Mouse (Mus musculus) frontal cortex, postnatal 36 days (tissue): ENCODE results near the gene Fam161a.

Experiments used
- DNase-seq, 2 experiments: peaks; one replicate each; pipeline ENCODE4 v3.0.0; 2022; ENCODE audit warnings: low spot score in 2 of 2

Fam161a gene

DNA sequence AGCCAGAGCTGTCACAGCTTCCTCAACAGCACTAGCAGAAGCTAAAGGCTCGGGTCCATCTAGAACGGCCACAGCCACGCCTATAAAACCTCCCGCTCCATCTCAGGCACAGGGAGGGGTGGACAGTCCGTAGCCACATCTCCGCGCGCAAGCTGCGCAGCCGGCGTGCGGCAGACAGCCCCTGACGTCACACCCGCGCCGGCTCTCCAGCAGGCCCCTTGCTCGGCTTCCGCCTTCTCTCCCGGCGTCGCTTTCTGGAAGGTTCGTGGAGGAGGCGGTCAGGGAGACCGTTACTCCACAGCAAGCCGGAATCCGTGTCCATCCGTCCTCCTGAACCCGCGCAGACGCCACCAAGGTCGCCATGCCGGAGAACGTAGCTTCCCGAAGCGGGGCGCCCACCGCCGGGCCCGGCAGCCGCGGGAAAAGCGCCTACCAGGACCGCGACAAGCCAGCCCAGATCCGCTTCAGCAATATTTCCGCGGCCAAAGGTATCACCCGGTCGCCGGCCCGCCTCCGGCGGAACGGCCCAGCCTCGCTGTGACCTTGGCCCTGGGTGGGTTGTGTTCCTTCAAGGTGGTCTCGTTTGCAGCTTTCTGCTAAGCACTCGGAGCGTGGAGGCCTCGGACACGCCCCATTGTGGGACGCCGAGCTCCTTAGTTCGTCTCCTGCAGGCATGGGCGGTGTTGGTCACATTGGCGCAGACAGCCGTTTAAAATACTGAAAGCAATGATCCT lies 16.8 kb upstream of the Fam161a start, which contains the start of gene Cct4:
TSS of gene Cct4 (plus strand) at position 127 of the 734 bp plus-strand sequence.
- peak; percentile 93 to 96 for DNase-seq

DNA sequence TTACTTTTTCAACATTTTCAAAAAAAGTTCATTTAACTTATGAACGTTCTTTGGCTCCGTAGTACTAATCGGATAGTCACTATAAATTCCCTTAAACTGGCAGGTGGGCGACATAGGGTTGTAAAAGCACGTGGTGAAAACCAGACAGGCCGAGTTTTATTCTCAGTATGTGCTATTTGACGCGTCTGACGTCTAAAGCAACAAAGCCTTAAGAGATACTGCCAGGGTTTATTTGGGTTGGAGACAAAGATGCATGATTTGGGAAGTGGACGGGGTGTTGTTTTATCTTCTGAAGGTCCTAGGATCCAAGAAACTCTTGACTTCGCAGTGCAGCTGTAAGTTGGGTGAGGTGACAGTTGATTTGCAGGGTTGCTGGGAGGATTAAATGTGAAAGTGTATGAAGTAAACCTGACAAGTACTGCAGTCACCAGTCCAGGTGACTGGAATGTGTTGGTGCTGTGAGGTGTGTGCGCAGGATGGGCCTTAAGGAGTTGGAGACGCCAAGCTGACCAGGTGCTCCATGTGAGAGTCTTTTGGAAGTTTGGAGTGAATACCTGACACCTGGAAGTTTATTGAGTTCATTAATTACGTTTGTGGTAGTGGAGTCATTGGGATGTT lies 16.0 kb upstream of the Fam161a start:
- no peak for DNase-seq

DNA sequence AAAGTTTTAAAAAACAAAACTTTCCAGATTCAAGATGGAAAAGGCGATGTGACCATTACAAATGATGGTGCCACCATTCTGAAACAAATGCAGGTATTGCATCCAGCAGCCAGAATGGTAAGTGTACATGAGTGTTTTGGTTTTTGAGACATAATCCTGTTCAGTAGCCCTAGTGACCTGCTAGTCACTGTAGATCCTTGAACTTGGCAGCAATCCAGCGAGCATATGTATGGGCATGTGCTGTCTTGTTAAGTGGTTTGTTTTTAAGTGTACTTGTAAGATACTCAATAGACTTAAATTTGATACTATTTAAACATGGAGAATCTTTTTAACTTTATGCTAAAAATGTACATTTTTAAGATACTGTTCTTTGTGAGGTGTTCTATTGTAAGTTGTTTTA lies 13.1 kb upstream of the Fam161a start:
- no peak for DNase-seq

DNA sequence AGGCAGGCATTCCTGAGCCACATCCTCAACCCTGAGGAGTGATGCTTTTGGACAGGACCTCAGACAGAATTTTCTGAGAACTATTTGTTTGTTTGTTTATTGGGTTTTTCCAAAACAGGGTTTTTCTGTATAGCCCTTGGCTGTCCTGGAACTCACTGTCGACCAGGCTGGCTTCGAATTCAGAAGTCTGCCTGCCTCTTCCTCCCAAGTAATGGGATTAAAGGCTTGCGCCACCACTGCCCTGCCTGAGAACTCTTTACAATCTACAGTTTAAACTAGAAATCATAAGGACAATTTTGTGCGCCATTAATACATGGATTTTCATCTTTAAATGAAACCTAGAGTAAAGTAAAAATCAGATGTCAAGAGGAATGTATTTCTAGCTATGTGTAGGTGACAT lies 11.9 kb upstream of the Fam161a start:
- DNase-seq: no peak

DNA sequence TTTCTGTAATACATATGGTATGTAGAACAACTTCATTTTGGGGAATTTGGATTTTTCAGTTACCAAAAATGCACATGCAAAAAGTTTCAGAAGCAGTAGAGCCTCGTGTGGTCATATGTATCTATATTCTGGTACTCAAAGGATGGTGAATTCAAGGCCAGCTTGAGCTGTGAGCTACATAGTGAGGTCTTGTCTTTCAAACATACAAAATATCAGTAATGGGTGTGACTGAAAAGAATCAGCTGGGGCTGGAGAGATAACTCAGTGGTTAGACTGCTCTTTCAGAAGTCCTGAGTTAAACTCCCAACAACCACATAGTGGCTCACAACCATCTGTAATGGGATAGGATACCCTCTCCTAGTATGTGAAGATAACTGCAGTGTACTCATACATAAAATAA lies 9.0 kb upstream of the Fam161a start:
- no peak for DNase-seq

GRCm38 (mm10) chr11:23005276-23005675 lies 2.1 kb upstream of the Fam161a start:
- no peak for DNase-seq

- DNase-seq: no peak
These were observed 208 bp upstream of the Fam161a start for GRCm38 (mm10) chr11:23007166-23007480.

GRCm38 (mm10) chr11:23008181-23008823 lies 971 bp downstream of the Fam161a start:
- DNase-seq: peak; percentile 79 to 83

GRCm38 (mm10) chr11:23008824-23009200 lies 1.5 kb downstream of the Fam161a start:
- no peak for DNase-seq

DNA sequence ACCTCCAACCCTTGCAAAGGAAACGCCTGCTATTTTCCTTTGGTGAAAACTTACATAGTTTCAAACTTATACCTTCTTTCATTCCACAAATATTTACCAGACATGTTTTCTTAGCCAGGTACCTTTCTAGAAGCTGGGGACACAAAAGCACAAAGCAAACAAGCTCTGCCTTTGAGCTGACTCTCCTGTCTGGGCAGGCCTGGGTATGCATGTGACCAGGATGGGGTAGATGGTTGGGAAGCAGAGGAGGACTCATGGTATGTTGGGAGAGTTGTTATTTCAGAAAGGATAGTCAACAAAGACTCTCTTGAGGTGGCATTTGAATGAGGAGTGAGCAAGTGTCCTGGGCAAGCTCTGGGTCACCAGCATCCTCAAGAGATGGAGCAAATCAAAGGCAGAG lies 5.8 kb downstream of the Fam161a start:
- no peak for DNase-seq

GRCm38 (mm10) chr11:23013580-23014294 lies 6.4 kb downstream of the Fam161a start:
- no peak for DNase-seq

DNA sequence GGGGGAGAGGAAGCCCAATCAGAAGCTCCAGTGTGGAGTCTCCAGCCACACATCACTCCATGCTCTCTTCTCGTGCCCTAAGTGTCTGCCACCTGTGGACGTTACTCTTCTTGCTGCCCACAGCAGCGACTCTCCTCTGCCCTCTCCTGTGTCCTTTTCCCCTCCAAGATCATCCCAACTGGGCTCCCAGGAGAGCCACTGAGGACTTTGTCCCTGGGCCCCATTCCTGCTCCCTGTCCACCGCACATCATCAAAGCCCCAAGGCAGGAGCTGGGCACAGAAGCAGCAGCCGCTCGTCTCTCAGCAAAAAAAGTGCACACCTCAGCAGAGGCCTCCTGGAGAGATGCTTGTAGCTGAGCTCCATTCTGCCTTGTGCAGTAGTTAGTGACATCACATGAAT lies 7.7 kb downstream of the Fam161a start:
- DNase-seq: no peak

DNA sequence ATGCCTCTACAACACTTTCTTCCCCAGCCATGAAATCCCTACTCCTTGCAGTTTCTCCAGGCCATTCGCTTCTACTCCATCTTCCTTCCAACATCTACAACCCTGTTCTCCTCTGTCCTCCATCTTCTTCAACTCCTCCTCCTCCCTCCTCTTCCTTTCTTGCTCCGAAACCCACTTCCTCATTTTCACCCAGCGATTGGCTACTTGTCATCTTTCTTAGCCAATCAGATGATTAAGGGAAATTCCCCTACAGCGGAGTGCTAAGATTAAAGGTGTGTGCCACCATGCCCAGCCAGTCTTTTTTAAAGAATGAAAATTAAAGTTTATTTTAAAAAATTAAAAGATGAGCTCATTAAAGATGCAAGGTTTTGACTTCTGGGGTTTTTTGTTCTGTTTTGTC lies 10.6 kb downstream of the Fam161a start:
- DNase-seq: no peak

DNA sequence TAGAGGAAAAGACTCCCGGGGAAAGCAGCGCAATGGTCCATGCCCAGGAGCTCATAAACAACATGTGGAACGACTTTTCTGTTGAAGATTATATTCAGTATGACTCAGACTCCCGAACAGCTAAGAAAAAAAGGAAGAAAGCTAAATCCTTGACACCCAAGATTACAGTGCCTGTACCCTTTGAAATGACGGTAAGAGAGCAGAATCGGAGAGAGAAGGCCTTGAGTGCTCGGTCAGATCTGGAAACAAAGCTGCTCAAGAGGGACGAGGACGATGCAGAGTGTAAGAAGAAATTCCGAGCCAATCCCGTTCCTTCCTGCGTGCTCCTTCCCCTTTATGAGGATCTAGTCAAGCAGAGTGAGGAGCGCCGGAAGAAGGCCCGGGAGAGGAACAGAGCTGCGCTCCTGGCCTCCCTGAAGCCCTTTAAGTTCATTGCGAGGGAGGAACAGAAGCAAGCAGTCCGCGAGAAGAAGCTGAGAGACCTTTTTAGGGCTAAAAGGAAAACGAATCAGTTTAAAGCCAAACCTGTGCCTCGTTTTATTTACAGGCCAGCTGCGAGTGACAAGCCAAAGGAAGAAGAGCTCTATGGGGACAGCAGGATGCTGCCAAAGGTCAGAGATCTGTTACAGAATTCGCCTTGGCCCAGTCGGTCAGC lies 12.9 kb downstream of the Fam161a start:
- no peak for DNase-seq

DNA sequence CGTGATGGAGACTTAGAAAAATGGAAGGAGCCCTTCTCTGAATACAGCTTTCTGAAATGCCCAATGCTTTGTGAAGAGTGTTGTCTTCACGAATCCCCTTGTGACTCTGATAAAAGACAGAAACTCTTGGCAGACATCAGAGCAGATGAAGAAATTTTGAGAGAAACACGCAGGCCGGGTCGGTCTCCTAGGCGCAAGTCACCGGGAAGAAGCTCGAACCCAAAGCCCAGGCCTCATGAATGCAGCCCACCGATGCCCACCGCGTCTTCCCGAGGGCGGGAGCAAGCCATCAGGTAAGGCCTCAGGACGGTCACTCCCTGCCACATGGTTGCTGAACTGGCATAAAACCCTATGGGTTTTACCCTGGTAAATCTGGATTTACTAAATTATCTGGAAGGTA lies 13.5 kb downstream of the Fam161a start:
- no peak for DNase-seq

DNA sequence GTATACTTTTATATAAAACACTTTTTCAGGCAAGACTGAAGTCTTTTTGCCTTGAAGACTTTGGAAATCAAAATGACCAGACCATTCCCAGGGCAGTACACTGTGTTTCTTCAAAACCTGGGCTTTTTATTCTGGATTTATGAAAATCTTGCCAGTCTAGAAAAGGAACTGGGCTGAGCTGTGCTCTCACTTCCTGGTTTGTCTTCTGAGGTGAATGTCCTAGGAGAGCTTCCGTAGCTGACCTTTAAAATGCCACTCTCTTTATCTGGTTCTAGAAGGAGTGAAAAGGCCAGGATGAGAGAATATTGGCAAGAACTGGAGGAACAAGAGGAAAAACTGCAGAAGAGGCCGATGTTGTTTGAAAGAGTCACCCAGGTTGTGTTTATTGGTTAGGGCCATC lies 15.8 kb downstream of the Fam161a start:
- DNase-seq: no peak

- DNase-seq: no peak
These were observed 16.8 kb downstream of the Fam161a start for GRCm38 (mm10) chr11:23024169-23024568.

DNA sequence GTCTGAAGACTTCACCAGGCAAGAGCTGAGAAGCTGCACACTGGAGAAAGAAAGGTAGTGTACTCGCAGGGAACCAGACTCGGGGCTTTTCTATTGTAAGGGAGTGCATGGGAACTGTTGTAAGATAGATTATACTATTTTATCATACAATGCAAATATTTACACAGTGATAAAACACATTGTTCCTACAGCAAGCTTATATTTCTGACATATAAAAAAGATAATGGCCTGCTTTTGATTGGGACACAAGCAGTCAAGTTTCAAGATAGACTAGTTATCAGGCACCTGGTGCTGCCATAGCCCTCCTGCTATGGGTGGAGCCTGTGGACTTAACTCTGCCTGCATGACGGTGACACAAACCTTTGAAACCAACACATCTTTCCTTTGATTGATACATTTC lies 21.6 kb downstream of the Fam161a start:
- no peak for DNase-seq

DNA sequence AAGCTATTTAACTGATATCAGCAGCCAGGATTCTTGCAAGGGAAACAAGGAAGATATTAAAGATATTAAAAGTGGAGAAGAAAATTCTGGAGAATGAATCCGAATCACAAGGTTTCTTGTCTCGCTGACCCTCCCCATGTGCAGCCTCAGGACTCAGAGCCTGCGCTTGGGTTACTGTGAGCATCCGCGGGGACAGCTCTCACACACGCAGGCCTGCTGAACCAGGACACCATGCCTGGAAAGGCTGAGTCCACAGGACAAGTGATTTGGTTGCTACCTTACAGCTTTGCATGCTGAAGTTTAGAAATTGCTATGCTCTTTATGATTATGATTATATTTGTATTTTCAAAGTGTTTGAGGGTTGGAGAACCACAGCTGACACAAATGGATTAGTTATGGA lies 22.1 kb downstream of the Fam161a start:
- no peak for DNase-seq

- no peak for DNase-seq
These were observed 39.9 kb downstream of the Fam161a start for GRCm38 (mm10) chr11:23047252-23047651.

DNA sequence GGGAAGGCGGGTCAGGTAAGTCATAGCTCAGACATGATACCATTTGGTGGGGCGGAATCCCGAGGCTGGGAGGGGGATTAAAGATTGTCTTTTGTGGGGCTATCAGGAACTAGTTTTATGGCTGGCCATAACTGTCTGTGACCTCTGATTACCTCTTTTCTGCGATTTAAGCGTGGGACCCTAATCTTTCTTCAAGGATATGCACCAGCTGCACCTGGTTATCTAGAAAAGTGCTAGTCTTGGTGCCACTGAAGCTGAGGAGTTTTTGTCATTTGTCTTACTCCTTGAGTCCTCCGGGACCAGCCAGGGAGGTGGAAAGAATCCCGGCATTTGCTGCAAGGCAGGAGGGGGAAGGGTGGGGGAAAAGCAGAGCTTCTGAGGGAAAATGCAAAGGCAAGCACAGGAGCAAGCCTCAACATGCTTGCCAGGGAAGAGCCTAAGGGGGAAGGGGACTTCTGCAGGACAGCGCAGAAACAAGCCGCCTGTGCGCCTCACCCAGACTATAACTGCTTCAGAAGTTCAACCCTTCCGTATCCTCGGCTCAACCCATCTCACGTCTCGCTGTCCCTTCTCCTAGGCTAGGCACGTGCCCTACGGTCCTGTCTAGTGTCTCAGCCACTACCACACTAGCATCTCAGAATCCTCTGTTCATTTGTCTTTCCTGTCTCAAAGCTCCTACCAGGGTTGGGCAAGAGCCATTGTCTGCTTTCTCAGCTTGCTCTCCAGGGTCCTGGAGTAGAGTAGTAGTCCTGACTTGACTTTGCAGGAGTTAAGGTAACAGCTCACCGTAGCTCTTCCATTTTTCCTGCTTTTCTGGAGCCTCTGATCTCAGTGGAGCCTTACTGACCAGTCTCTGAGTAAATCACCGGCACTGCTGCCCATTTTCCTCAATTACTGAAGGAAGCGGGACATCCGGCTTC lies 40.6 kb downstream of the Fam161a start:
- DNase-seq: no peak
